ENCODE assay signal across 8 mouse cellular contexts in genomic region chr15:89591317-89591716, GRCm38 (mm10). TPM values are rescaled to one million over a fixed set of nuclear protein-coding genes. Genes with fewer than 3 reads are reported as not detected.
A peak's percentile ranks its signal among the peaks of the same experiment; 100 is the strongest.
DNase-seq lines count a peak whose midpoint lies in the region; ATAC-seq and TF ChIP-seq lines count a peak whose summit lies in the region.

No protein-coding gene starts in this region.

- no peak for TF ChIP-seq POLR2A in cortical plate, adult 2 months (IDR thresholded peaks at IDR 0.05; ENCODE audit: extremely low read depth, insufficient read depth, low read length)

- ATAC-seq in hindbrain, embryonic 12.5 days (ENCODE audit: low FRiP score), result peak; percentile 38; the same call in 1 of the 2 replicates
- peak; percentile 11; the same call in 1 of the 2 replicates for ATAC-seq in megakaryocyte-erythroid progenitor cell, adult 5-6 weeks (replicated peaks; ENCODE audit: low FRiP score, low TSS enrichment, poor library complexity, severe bottlenecking)
- no peak for ATAC-seq in activated CD4-positive, CD25-positive, alpha-beta regulatory T cell, adult 4 months

- H3K36me3 ChIP-seq in hindbrain, embryonic 12.5 days, result peaks cover 25% of the 10 kb centered on the region

- H3K4me1 ChIP-seq in cortical plate, adult 2 months (ENCODE audit: control insufficient read depth, insufficient read depth, low read length), result no peaks in the 10 kb centered on the region
- peaks cover 17% of the 10 kb centered on the region for H3K4me1 ChIP-seq in hindbrain, embryonic 12.5 days

- H3K9me3 ChIP-seq in hindbrain, embryonic 12.5 days (replicated peaks), result no peaks in the 10 kb centered on the region

- H3K27ac ChIP-seq in left cerebral cortex, adult 2 months, result peak overlapping the region; percentile 86
- H3K27ac ChIP-seq in cortical plate, adult 2 months (ENCODE audit: insufficient read depth, low read length), result no peak overlapping the region
- H3K27ac ChIP-seq in hindbrain, embryonic 12.5 days, result peak overlapping the region; percentile 74

- no peaks in the 10 kb centered on the region for H3K27me3 ChIP-seq in hindbrain, embryonic 12.5 days

- no peak for TF ChIP-seq CTCF in left cerebral cortex, adult 2 months (IDR thresholded peaks at IDR 0.05)
- TF ChIP-seq CTCF in cortical plate, adult 2 months (IDR thresholded peaks at IDR 0.05; ENCODE audit: extremely low read depth, insufficient read depth, low read length), result no peak

- peak overlapping the region; percentile 87 for H3K4me3 ChIP-seq in left cerebral cortex, adult 2 months
- H3K4me3 ChIP-seq in cortical plate, adult 2 months (ENCODE audit: insufficient read depth, low read length), result peak overlapping the region; percentile 56
- peak overlapping the region; percentile 76 for H3K4me3 ChIP-seq in hindbrain, embryonic 12.5 days

- peak overlapping the region; percentile 81 for H3K4me2 ChIP-seq in hindbrain, embryonic 12.5 days (replicated peaks)

- H3K9ac ChIP-seq in hindbrain, embryonic 12.5 days, result peak overlapping the region; percentile 84

- no peak for DNase-seq in left cerebral cortex, adult 2 months (ENCODE audit: extremely low spot score in 1 of 2, low spot score in 2 of 2)
- DNase-seq in left cerebral cortex, adult 9 months (ENCODE audit: low spot score in 2 of 2), result no peak
- DNase-seq in gastrocnemius, postnatal 36 days, result no peak
- no peak for DNase-seq in gastrocnemius, postnatal 4 days (ENCODE audit: low spot score in 2 of 2)

- WGBS in hindbrain, embryonic 12.5 days, result 4% methylated on average over 30 of the region's 30 CpGs

- intact Hi-C loops in left cerebral cortex, adult 2 months (cut with DNase I), result no loop called here
- intact Hi-C loops in gastrocnemius, postnatal 36 days (cut with DNase I), result no loop called here

RNA-seq across cellular contexts. Expression of gene Rabl2, which starts 0.4 kb away (rescaled TPM):
- 10 to 100 TPM; 35.7 to 44.6 TPM for total RNA-seq in left cerebral cortex, adult 2 months (2021)
- 96.6 and 101 TPM in 2 replicates for polyA plus RNA-seq in cortical plate, adult 2 months (2012; rRNA removed)
- polyA plus RNA-seq in hindbrain, embryonic 12.5 days (2016; fragmentation: Nextera tagmentation; extraction: Ambion mirVana), result 61.3 and 71.5 TPM in 2 replicates
- total RNA-seq in megakaryocyte-erythroid progenitor cell, adult 5-6 weeks (2014; fragmentation: Nextera tagmentation), result 11.1 and 16.6 TPM in 2 replicates
- 8.4 and 11.7 TPM in 2 replicates for total RNA-seq in megakaryocyte-erythroid progenitor cell, adult 5-6 weeks (2017)
- total RNA-seq in gastrocnemius, postnatal 36 days (2021), result 1 to 10 TPM; 1.8 to 3.1 TPM
- 10 to 100 TPM in 1 of 2 experiments, 1 to 10 TPM in 1; 8.1 to 10.2 TPM for total RNA-seq in gastrocnemius, postnatal 4 days (2021)
- polyA plus RNA-seq in activated CD4-positive, CD25-positive, alpha-beta regulatory T cell, adult 4 months (2017; shearing (Covaris generic)), result 1 to 10 TPM in 1 of 2 experiments, under 1 TPM in 1; 0.88 to 2.6 TPM

RNA-seq across cellular contexts. Expression of gene Acr, which starts 23.2 kb away (rescaled TPM):
- 1 to 10 TPM in 1 of 2 experiments, under 1 TPM in 1; 0.58 to 1.7 TPM for total RNA-seq in left cerebral cortex, adult 2 months (2021)
- polyA plus RNA-seq in cortical plate, adult 2 months (2012; rRNA removed), result 3.2 and 4.4 TPM in 2 replicates
- polyA plus RNA-seq in hindbrain, embryonic 12.5 days (2016; fragmentation: Nextera tagmentation; extraction: Ambion mirVana), result 1.2 and 1.3 TPM in 2 replicates
- total RNA-seq in megakaryocyte-erythroid progenitor cell, adult 5-6 weeks (2014; fragmentation: Nextera tagmentation), result 1.3 and 4.0 TPM in 2 replicates
- not detected in 2 replicates for total RNA-seq in megakaryocyte-erythroid progenitor cell, adult 5-6 weeks (2017)
- total RNA-seq in gastrocnemius, postnatal 36 days (2021), result under 1 TPM; 0.28 to 0.30 TPM
- under 1 TPM; 0.49 to 0.54 TPM for total RNA-seq in gastrocnemius, postnatal 4 days (2021)
- polyA plus RNA-seq in activated CD4-positive, CD25-positive, alpha-beta regulatory T cell, adult 4 months (2017; shearing (Covaris generic)), result not detected
